Mouse (Mus musculus) bone marrow macrophage, adult 2 months (primary cell): ENCODE data around the gene Cbr2.
A peak's percentile ranks its signal among the peaks of the same experiment; 100 is the strongest.

ENCODE experiments used
- CTCF ChIP-seq: IDR thresholded peaks from 2 replicates; pipeline ENCODE4 v1.5.1; 2012; ENCODE audit warnings: low read depth, mild to moderate bottlenecking, low read length, moderate library complexity
- POLR2A ChIP-seq: IDR thresholded peaks from 2 replicates; pipeline ENCODE4 v1.6.1; 2012; ENCODE audit warnings: mild to moderate bottlenecking, low read depth, low read length, borderline replicate concordance

GRCm38 (mm10) chr11:120696568-120696967 lies 35.3 kb downstream of the Cbr2 start:
- TF ChIP-seq CTCF (peak; percentile 25; the same call in 1 of the 2 replicates), POLR2A (no peak)
